Mouse (Mus musculus): ENCODE data around the gene 6430571L13Rik.

DNA sequence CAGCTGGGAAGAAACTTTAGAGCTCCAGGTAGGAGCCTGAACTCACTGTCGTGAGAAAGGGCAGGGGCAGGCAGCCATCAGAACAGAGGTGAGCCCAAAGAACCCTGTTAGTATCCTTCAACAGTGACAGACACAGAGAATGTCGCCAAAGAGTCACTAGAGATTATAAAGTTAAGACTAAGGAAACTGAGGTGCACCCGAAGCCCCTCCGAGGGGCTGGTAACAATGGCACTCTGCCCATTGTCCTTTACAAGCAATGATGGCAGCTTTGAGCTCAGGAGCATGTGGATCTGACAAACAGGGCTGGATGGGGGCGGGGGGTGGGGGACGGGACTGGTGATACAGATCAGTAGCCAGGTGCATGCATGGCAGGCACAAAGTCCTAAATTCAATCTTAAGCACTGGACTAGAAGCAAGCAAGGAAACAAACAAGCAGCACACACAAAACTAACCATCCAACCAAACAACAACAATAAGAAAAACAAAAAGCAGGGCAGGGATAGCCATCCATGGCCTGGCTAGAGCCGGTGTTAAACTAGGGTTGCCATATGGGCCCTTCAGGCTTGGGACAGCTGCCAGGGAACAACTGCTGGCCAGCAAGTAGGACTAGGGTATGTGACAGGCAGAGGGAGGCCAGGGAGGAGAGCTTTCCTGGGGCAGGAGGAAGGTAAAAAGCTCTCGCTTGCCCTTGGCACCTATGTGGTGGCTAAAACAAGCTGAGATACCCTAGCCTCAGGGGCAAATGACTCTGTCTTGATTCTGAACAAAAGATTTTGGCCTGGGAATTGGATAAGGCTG lies 2.9 kb downstream of the 6430571L13Rik start:
- TF ChIP-seq ZMIZ1 (IDR thresholded peaks at IDR 0.05; ENCODE audit: low read depth, low read length) (no peak), POLR2AphosphoS2 (IDR thresholded peaks at IDR 0.05; ENCODE audit: low read length) (no peak), EP300 (IDR thresholded peaks at IDR 0.05; ENCODE audit: low read depth in 1 of 2, low read length in 2 of 2) (no peak), POLR2A (IDR thresholded peaks at IDR 0.05; ENCODE audit: control insufficient read depth in 1 of 2, insufficient read depth in 1 of 2, low read depth in 1 of 2, low read length in 2 of 2, poor library complexity in 1 of 2) (no peak), CTCF (IDR thresholded peaks at IDR 0.05 in 2 of 3, conservative IDR thresholded peaks at IDR 0.05 in 1 of 3; ENCODE audit: control insufficient read depth in 1 of 3, insufficient read depth in 1 of 3, low read depth in 2 of 3, low read length in 3 of 3, poor library complexity in 1 of 3, severe bottlenecking in 1 of 3) (no peak), RCOR1 (IDR thresholded peaks at IDR 0.05; ENCODE audit: low read depth, low read length) (no peak), USF1 (IDR thresholded peaks at IDR 0.05; ENCODE audit: low read depth, low read length) (no peak), MXI1 (IDR thresholded peaks at IDR 0.05; ENCODE audit: low read depth, low read length) (no peak), MAZ (IDR thresholded peaks at IDR 0.05; ENCODE audit: low read depth, low read length) (no peak), BHLHE40 (IDR thresholded peaks at IDR 0.05; ENCODE audit: borderline replicate concordance, low read depth, low read length) (no peak), ZC3H11A (IDR thresholded peaks at IDR 0.05; ENCODE audit: low read depth, low read length) (no peak), MAFK (IDR thresholded peaks at IDR 0.05; ENCODE audit: borderline replicate concordance, low read depth, low read length) (no peak), UBTF (IDR thresholded peaks at IDR 0.05; ENCODE audit: borderline replicate concordance, insufficient read depth, low read depth, low read length) (no peak)
